Mouse (Mus musculus) forelimb bud, embryonic 11.5 days (tissue): ENCODE measurements around the gene Lif.

Experiments
- DNase-seq: peaks from one replicate; pipeline ENCODE4 v3.0.0-alpha.2; 2012; ENCODE audit warnings: low read depth, low spot score

The Lif gene

DNA sequence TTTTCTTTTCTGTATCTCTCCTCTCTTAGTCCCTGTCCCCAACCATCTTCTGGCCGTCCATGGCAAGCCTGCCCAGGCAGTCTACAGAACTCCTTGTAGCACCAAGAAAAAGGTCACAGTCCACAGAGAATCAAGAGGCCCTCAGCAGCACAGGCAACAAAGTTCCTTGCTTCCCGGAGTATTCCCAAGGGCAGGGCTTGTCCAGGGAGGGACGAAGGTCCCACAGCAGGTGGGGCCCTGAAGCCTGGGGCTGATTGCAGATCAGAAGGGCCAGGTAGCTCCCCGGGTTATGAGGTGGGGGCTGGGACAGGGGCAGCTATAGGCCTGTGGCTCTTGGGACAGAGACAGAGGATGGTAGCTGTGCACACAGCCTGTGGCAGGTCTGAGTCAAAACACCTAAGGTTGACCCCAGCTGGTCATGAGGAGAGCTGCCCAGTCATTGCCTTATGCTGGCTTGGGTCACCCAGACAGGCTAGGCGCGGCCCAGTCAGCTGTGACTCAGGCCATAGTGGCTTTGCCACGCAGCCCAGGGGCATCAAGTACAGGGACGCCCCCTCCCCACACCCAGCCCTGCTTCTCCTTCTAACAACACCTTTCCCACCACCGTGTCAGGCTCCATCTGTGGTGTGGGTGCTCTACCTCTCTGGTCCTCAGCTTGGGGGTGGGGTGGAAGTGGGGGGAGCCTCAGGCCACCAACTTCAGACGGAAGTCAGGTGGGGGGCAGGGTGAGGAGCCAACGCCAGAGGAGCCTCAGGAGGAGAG is at the start of gene Lif:
TSS of gene Lif (plus strand) at position 712 of the 762 bp plus-strand sequence.
- no peak for DNase-seq

DNA sequence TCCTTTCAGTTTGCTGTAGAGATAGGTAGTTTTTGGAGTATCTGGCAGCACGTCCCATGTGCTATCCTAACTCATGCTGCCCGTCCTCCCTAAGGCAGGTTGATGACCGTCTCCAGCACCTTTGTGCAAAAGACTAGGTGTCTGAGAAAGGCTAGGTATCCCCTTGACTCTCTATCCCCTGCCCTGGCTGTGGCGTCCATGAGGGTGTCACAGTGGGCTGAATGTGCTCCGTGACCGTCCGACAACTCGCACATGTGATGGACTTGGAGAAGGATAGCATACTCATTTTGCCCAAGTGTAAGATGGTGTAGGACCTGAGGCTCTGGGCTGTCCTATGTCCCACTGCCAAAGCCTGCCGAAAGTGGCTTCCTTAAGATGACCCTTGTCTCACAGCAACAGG is 49.7 kb upstream of the Lif start:
- DNase-seq = no peak

DNA sequence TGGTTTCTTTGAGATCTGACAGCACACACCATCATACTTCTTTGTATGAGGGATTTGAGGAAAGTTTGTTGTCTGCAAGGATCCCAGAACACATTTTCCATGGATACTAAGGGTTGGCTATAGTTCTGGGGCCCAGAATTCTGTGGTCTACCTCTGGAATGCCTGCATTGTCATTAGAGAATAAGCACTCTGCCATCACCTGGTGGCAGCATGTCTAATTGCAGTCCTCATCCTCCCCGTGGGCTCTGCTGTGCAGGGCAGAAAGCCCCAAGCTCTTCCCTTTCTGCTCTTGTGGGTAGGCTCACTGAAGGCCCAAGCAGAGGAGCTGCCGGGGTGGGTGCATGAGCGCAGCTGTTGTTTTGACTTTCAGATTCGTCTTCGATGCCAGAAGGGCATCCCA is 47.8 kb upstream of the Lif start:
- no peak for DNase-seq

DNA sequence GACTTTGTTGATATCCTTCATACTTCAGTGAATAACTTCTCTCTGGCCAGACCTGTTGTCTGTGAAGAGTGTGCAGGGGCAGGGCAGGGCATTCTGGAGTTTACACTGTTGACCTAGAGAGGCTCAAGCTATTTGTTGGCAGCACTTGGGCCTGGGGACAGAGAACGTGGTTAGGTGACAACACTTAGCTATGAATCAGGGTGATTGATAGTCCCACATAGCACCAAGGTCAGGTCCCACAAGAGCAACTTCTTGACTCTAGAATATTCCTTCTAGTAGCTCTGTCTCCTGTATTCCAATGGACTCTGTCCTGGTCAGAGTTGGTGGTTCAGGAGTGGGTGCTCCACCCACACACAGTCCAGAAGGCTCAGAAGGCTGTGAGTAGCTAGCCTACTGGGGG is 46.6 kb upstream of the Lif start:
- no peak for DNase-seq

DNA sequence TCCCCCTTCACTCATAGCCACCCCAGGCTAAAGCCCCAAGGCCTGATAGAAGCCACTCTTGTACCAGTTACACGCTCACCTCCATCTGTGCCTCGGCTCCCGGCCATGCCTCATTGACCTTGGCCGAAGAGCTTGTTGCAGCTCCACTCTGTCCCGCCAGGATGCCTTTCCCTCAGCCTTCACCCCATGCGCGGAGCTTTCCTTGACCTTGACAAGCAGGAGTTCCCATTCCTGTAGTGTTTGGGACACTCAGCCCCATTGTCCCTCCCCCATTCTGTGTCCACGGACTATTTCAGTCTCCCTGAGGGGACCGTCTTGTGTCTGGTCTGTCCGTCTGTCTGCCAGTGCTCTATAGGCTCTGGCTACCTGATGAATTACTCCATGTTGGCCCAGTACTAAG is 44.2 kb upstream of the Lif start:
- no peak for DNase-seq

DNA sequence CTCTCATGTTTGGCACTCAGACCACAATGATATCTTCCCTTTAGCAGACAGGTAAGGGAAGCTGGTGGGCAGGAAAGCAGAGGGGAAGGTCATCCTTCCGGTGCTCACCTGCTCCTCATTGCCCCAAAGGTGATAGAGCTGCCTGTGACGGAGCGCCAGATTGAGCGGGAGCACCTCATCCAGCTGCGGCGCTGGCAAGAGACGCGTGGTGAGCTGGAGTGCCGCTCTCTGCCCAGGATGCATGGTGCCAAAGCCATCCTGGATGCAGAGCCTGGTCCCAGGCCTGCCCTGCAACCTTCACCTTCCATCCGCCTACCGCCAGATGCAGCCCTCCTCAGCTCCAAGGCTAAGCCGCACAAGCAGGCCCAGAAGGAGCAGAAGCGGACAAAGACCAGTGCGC is 42.8 kb upstream of the Lif start:
- no peak for DNase-seq

DNA sequence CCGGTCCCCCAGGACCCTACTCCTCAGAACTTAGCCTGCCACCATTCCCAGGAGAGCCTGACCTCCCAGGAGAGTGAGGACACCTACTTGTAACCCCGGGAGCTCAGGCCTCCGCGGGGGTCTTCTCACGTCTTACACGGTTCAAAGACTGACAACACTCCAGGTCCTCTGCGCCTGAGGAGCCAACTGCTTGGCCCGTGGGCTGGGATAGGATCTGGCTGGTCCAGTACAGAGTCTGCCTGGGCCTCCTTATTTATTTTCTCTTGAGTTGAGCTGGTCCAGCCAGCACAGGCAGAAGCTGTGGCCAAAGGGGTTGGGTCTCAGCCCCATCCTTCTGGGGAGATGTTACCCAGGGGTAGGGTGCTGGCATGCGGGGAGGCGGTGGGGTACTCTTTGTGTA is 42.3 kb upstream of the Lif start:
- DNase-seq = no peak

DNA sequence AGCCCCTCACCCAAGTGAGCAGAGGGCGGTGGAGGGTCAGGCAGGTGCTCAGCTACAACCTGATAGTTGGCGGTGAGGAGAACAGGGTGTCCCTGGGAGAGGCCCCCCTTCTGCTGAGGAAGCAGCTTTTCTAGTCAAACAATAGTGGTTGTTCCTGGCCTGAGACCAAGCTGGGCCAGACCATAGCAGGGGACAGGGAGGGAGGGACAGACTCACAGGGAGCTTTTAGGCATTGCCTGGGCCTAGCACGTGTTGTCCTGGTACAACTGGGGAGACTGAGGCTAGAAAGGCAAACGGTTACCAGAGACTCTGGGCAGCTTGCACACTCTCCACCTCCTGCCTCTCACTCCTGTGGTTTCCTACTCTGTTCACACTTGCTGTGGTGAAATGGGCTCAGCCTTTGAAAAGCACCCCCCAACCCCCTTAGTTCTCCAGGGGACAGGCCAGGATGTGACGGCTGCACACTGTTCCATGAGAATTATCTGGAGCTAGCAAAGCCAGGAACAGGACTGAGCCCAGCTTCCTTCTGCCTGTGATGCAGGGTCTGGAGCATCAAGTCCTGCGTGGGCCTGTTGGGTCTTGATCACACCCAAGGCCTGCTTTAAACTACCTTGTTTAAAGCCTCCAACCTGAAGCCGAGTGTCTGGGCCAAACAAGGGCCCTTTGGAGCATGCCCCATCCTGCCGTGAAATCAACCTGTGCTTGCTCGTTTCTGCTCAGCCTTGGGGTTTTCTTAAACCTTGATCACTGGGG is 40.9 kb upstream of the Lif start:
- DNase-seq = no peak

DNA sequence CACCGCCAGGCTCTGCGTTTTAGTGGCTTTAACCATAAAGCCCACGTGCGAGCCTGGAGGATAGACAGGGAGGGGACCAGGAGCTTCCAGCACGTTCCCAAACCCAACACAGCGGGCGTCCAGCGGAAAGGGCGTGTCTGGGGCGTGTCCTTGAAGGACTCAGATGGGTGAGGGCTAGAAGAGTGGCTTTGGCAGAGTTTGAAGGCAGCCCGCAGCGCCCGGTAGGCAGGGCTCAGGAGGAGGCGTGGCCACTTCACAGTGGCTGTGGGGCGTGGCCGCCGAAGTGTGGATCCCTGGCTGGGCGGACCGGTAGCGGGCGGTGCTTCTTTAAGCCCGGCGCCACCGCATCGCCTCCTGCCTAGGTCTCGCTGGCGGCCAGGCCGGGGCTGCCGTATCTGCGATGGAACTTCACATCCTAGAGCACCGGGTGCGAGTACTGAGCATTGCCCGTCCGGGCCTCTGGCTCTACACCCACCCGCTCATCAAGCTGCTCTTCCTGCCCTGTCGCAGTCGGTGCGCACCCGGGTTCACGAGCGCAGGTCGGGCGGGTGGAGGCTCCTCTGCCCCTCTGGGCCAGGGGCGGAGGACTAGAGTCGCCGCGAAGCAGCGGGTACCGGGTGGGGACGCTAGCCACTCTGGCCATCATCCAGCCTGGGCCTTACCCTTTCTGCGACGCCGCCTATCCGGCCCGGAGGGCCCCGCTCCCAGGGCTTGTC is 39.3 kb upstream of the Lif start, which contains the start of gene Castor1:
TSS of gene Castor1 (plus strand) at position 312 of the 716 bp plus-strand sequence.
- DNase-seq = peak; percentile 64

DNA sequence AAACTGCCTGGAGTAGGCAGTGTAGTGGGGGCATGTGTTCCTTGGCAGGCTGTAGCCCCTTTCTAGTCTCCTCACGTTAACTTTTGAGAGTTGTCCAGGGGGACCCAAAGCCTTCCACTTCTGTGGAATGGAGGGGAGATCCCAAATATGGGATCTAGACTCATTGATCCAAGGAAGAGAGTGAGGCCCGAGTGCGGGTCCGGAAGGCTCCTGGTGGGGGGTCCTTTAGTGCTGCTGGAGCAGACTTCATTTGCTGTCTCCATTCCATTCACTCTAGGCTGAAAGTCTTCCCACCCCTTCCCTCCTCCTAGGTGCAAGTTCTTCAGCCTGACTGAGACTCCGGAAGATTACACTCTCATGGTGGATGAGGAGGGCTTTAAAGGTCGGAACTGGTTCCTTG is 38.7 kb upstream of the Lif start:
- DNase-seq = no peak

DNA sequence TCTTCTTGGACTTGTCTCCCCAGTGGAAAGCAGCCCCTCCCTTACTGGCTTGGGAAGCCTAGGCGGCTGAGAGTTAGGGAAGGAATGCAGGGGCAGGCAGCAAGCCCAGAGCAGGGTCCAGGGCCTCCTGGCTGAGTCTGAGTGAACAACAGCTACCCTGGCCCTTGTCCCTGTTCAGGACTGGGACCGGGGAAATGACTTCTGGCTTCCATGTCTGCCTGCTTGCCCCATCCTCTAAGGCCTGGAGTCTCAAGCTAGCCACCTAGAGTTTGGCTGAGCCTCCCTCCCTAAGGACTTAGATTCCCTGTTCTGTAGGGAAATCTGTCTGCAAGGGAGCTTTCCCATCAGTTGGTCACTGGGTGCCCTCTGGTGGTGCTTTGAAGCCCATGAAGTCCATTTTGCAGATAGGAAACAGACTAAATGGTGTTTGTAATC is 38.0 kb upstream of the Lif start:
- DNase-seq = peak; percentile 53

DNA sequence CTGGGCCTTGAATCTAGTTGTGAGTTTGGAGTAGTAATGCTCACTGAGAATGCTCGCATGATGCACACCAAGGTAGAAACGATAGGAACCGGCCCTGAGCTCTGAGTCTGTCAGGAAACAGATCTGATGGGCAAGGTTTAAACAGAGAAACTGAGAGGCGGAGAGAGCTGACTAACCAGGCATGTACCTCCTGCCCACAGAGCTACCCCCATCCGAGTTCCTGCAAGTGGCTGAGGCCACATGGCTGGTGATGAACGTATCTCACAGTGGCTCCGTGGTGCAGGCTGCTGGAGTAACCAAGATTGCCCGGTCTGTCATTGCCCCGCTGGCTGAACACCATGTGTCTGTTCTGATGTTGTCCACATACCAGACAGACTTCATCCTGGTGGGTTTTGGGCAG is 37.4 kb upstream of the Lif start:
- no peak for DNase-seq

DNA sequence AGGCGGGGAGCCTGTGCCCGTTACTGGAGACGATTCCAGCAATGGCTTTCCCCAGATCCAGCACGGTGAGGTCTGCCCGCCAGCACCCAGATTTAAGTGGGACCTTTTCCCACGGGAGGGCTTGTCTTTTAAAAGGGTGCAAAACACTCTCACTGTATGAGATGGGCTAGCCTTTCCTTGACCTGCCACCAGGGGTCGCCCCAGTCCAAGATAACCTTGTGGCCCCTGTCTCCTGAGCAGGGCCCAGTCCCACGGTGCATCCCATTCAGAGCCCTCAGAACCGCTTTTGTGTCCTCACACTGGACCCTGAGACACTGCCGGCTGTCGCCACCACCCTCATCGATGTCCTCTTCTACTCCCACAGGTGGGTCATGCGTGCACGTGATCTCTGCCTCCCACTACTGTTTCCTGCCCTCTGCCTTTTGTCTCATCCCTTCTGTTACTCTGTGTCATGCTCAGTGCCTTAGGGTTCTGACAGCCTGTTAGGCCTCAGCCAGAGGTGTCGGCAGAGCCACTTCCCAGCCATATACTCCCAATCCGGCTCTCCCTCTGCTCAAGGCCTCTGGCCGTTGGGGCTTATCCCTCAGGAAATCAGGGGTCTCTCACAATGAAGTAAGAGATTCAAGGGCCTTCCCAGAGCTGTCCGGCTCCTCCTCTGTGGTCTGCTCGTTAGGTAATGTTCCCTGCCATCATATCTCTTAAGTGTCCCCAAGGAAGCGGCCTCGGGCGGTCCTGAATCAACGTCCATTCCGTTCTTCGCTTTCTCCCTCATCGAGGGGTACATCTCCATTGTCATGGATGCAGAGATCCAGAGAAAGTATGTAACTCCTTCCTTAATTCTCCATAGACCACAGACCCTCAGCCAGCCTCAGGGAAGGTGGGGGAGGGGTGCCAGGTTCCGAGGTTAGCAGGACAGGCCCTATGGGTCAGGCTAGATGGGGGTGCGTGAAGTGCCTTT is 36.6 kb upstream of the Lif start:
- DNase-seq = peak; percentile 53

DNA sequence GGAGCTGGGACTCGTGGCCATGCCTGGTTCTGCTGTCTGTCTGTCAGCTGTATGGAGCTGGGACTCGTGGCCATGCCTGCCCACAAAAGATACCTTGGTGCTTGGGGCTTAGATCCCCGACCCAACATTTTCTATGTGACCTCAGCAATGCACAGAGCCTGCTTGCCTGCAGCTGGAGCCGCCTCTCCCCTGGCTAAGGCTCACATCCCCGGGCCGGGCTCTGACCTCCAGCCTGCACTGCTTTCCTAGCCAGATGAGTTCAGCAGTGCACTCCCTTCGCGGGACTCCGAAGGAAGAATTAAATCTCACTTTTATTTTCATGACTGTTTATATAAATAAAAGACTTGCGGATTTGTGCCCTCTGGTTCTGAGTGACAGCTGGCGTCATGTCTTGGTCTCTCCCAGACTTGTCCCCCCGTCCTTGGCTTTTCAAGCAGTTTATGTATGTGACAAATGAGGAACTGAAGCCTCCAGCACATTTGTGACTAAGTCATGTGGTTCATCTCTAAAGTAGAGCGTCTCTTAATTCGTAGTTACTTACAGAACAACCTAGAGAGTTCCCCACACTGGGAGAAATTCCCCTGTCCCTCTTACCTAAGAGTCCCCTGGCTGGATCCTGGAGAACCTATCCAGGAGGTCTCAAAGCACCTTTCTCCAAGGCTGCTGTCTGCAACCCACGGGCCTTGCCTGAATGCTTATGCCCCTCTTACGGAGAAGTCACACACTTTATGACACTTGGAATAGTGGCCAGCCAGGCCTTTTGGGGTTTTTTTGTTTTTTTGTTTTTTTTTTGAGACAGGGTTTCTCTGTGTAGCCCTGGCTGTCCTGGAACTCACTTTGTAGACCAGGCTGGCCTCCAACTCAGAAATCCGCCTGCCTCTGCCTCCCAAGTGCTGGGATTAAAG is 35.1 kb upstream of the Lif start:
- DNase-seq = no peak

DNA sequence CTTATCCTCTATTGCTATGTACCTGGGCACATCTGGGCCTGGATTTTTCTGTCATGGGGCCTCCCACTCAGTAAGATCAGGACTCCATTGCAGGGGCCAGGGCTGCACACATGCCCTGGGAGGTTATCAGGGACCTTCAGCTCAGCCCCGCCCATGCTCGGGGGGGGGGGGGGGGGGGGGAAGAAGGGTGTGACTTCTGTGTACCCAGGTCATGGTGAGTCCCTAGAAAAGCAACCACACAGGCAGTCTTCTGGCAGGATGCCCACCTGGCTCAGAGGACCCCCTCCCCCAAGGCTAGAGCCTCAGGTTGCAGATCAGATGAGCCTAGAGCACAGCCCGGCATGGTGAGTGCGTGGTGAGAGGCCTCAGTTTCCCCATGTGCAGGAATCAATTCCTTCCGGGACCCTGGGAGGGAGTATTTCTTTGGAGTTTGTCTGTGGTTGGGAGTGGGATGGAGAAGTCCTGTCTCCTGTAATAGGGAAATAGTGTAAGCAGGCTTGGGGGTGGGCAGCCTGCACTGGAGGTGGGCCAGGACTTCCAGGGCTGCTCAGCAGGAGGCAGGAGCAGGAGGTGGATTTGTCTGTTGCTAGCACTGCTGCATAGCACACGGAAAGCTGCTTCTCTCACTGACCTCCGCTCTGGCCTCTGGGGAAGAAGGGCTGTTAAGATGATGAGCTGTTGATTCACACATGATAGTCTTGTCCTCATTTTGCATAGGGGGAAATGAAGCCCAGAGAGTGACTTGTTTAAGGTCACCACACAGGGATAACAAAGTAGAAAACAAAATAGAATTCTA is 33.8 kb upstream of the Lif start:
- no peak for DNase-seq

DNA sequence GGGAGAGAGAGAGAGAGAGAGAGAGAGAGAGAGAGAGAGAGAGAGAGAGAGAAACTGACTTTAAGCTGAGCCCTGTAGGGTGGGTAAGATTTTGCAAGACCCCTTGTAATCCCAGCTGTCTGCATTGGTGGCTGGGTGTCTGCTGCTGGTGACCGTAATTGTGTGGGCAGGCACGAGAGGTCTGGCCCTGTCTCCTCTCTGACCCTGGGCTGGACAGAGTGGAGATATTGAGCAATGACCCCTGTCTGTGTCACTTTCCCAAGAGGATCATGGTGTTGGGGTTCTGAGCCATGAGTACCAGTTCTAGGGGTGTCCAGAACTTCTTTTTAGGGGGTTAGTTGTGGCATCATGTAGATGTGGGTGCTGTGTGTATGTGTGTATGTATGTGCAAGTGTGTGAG is 33.1 kb upstream of the Lif start:
- DNase-seq = no peak

DNA sequence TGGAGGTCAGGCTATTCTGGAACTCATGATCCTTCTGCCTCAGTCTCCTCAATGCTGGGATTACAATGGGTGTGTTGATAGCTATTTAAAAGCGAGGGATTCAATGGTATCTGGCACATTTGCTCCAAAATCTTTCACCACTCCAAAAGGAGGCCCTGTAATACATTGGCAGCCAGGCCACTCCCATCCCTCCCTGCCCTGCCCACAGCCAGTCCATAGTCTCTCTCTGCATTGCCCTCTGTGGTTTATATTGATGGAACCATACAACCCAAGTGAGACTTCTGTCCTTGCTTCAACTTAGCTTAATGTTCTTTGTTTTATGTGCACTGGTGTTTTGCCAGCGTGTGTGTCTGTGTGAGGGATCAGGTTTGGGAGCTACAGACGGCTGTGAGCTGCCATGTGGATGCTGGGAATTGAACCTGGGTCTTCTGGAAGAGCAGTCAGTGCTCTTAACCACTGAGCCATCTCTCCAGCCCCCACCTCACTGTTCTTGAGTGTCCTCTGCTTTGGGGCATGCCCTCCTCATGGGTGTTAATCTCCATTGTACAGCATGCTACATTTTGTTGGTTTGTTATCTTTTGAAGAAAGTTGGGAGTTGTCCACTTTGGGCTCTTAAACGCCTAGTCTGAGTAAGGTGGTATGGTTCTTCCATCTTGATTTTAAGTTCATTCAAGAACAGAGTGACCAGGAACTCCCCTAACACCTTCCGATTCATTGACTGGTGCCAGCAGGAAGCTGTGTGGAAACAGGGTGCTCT is 30.6 kb upstream of the Lif start:
- DNase-seq = no peak

DNA sequence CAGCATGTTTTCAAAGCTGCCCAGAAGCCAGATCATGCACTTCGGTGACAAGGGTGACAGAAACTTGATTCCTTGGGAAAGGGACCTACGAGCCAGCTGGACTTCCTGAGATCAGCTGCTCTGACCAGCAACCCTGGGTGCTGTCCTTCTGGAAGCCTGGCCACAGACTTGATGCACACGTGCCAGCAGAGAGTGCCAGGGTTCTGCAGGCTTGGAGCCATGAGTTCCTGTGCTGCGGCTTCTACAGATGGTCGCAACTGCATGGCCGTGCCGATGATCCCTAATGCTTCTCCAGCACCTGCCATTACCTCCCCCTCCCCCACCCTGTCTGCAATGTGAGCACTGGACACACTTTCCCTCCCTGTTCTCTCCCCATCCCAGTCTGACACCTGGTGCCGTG is 28.9 kb upstream of the Lif start:
- no peak for DNase-seq

DNA sequence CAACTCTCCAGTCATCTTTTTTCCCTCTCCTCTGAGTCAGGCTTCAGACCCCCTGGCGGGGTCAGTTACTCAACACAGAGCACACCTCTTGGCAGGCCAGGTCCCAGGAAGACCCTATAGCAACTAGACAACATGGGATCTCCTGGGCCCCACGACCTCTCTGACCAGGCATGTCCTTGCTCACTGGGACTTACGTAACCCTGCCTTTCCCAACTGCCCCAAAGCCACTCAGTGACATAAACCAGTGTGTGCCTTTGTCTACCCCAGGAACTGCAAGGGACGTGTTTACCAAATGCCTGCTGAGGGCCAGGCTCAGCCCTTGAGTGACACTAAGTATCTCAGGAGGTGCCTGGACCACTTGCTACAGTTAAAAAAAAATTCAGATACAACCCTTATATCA is 27.5 kb upstream of the Lif start:
- DNase-seq = no peak
